Mouse (Mus musculus): Measurements from ENCODE around the gene Tmem38a.

GRCm38 (mm10) chr8:72588865-72589264 lies 17.0 kb downstream of the Tmem38a start:
- TF ChIP-seq POLR2A (IDR thresholded peaks at IDR 0.05; ENCODE audit: extremely low read depth, insufficient read depth, low read length) (no peak), CTCF (IDR thresholded peaks at IDR 0.05; ENCODE audit: low read depth, low read length) (no peak)
